Mouse (Mus musculus) forebrain, embryonic 12.5 days (tissue): ENCODE data around the gene Stk39. TPM values are rescaled to one million over a fixed set of nuclear protein-coding genes. Genes with fewer than 3 reads are reported as not detected.

Experiments
- ATAC-seq: fragments of 200-750 bp; cut with Nextera tagmentation; 2 replicates; pipeline ENCODE4 v1.8.0; 2017; ENCODE audit warnings: moderate TSS enrichment; ENCODE audit not compliant: low FRiP score
- H3K27ac ChIP-seq: fragments of 300-500 bp; sonication (generic); 2 replicates; pipeline ENCODE4 v1.5.1; 2016; ENCODE audit warnings: mild to moderate bottlenecking
- H3K27me3 ChIP-seq: fragments of 300-500 bp; sonication (generic); 2 replicates; pipeline ENCODE4 v1.6.1; 2016; ENCODE audit warnings: mild to moderate bottlenecking
- H3K36me3 ChIP-seq: fragments of 300-500 bp; sonication (generic); replicated peaks from 2 replicates; pipeline ENCODE4 v1.6.1; 2016; ENCODE audit warnings: mild to moderate bottlenecking
- H3K4me1 ChIP-seq: fragments of 300-500 bp; sonication (generic); 2 replicates; pipeline ENCODE4 v1.6.1; 2016
- H3K4me2 ChIP-seq: fragments of 300-500 bp; sonication (generic); 2 replicates; pipeline ENCODE4 v1.6.1; 2016; ENCODE audit warnings: mild to moderate bottlenecking, moderate library complexity
- H3K4me3 ChIP-seq: fragments of 300-500 bp; sonication (generic); replicated peaks from 2 replicates; pipeline ENCODE4 v1.5.1; 2016; ENCODE audit warnings: mild to moderate bottlenecking
- H3K9ac ChIP-seq: fragments of 300-500 bp; sonication (generic); 2 replicates; pipeline ENCODE4 v1.6.1; 2016; ENCODE audit warnings: mild to moderate bottlenecking
- H3K9me3 ChIP-seq: fragments of 300-500 bp; sonication (generic); 2 replicates; pipeline ENCODE4 v1.6.1; 2016
- WGBS: fragments of 180-500 bp; shearing (Covaris S2); methylation state at CpG from one replicate; pipeline ENCODE4 v1.1.7; 2016; 5-methylcytosine and 5-hydroxymethylcytosine counted together
- polyA plus RNA-seq: library from polyadenylated mRNA; unstranded; fragments of >200 nt; fragmentation: Nextera tagmentation; extraction: Ambion mirVana; gene quantifications from 2 replicates; pipeline ENCODE4 v1.2.1, GENCODE M21; 2016

Stk39 gene
- polyA plus RNA-seq, 1 experiment from 2014 or later, result 43.6 TPM

GRCm38 (mm10) chr2:68432834-68433233, 39.2 kb downstream of the Stk39 start:
- Histone ChIP-seq H3K9me3 (no peaks in the 10 kb centered on the region), H3K9ac (no peak overlapping the region), H3K27me3 (no peaks in the 10 kb centered on the region), H3K4me1 (peaks cover 33% of the 10 kb centered on the region), H3K4me2 (no peak overlapping the region), H3K4me3 (no peak overlapping the region), H3K36me3 (no peaks in the 10 kb centered on the region), H3K27ac (no peak overlapping the region; the same call in 1 of the 2 replicates)
- 69% methylated on average over 4 of the region's 4 CpGs for WGBS
- ATAC-seq, result no peak

- Histone ChIP-seq H3K4me1 (peaks cover 30% of the 10 kb centered on the region), H3K36me3 (no peaks in the 10 kb centered on the region), H3K4me3 (no peak overlapping the region), H3K27ac (no peak overlapping the region), H3K27me3 (no peaks in the 10 kb centered on the region), H3K4me2 (no peak overlapping the region), H3K9ac (no peak overlapping the region), H3K9me3 (no peaks in the 10 kb centered on the region)
- WGBS, result 88% methylated on average over 14 of the region's 14 CpGs
- no peak for ATAC-seq
Observed at GRCm38 (mm10) chr2:68431024-68431962, 40.8 kb downstream of the Stk39 start.

- H3K36me3 ChIP-seq, result no peaks in the 10 kb centered on the region
- no peaks in the 10 kb centered on the region for H3K27me3 ChIP-seq
- no peak overlapping the region for H3K27ac ChIP-seq
- H3K4me3 ChIP-seq, result no peak overlapping the region
- H3K4me2 ChIP-seq, result no peak overlapping the region
- no peaks in the 10 kb centered on the region for H3K9me3 ChIP-seq
- WGBS, result 88% methylated on average over 5 of the region's 5 CpGs
- ATAC-seq, result no peak
- H3K4me1 ChIP-seq, result peaks cover 23% of the 10 kb centered on the region
- H3K9ac ChIP-seq, result no peak overlapping the region
Observed at GRCm38 (mm10) chr2:68430493-68430892, 41.6 kb downstream of the Stk39 start.

- WGBS, result 91% methylated on average over 4 of the region's 4 CpGs
- Histone ChIP-seq H3K4me2 (no peak overlapping the region), H3K4me1 (peaks cover 15% of the 10 kb centered on the region), H3K9ac (no peak overlapping the region), H3K4me3 (no peak overlapping the region), H3K27ac (no peak overlapping the region), H3K27me3 (no peaks in the 10 kb centered on the region), H3K9me3 (no peaks in the 10 kb centered on the region), H3K36me3 (no peaks in the 10 kb centered on the region)
- ATAC-seq, result no peak
Observed at GRCm38 (mm10) chr2:68429436-68429835, 42.6 kb downstream of the Stk39 start.

GRCm38 (mm10) chr2:68426977-68427577, 45.0 kb downstream of the Stk39 start:
- 0 out of 2 replicates have a peak, but pooled peaks cover 7% of the 10 kb centered on the region for H3K4me1 ChIP-seq
- no peak overlapping the region for H3K9ac ChIP-seq
- ATAC-seq, result no peak
- no peak overlapping the region for H3K4me3 ChIP-seq
- no peak overlapping the region for H3K27ac ChIP-seq
- 84% methylated on average over 5 of the region's 5 CpGs for WGBS
- H3K4me2 ChIP-seq, result no peak overlapping the region
- no peaks in the 10 kb centered on the region for H3K9me3 ChIP-seq
- no peaks in the 10 kb centered on the region for H3K27me3 ChIP-seq
- no peaks in the 10 kb centered on the region for H3K36me3 ChIP-seq

- no peaks in the 10 kb centered on the region for H3K36me3 ChIP-seq
- ATAC-seq, result no peak
- 93% methylated on average over 4 of the region's 4 CpGs for WGBS
- H3K4me2 ChIP-seq, result no peak overlapping the region
- no peak overlapping the region for H3K4me3 ChIP-seq
- H3K9ac ChIP-seq, result no peak overlapping the region
- no peak overlapping the region for H3K27ac ChIP-seq
- no peaks in the 10 kb centered on the region for H3K27me3 ChIP-seq
- 0 out of 2 replicates have a peak, but pooled peaks cover 7% of the 10 kb centered on the region for H3K4me1 ChIP-seq
- no peaks in the 10 kb centered on the region for H3K9me3 ChIP-seq
Observed at GRCm38 (mm10) chr2:68426074-68426473, 46.0 kb downstream of the Stk39 start.

- 92% methylated on average over 6 of the region's 6 CpGs for WGBS
- Histone ChIP-seq H3K9me3 (no peaks in the 10 kb centered on the region), H3K27me3 (no peaks in the 10 kb centered on the region), H3K4me2 (no peak overlapping the region), H3K27ac (no peak overlapping the region), H3K4me1 (0 out of 2 replicates have a peak, but pooled peaks cover 7% of the 10 kb centered on the region), H3K9ac (no peak overlapping the region), H3K4me3 (no peak overlapping the region), H3K36me3 (no peaks in the 10 kb centered on the region; the same call in 1 of the 2 replicates)
- ATAC-seq, result no peak
Observed at GRCm38 (mm10) chr2:68421002-68421401, 51.1 kb downstream of the Stk39 start.

GRCm38 (mm10) chr2:68420223-68420622, 51.8 kb downstream of the Stk39 start:
- no peaks in the 10 kb centered on the region for H3K27me3 ChIP-seq
- no peak for ATAC-seq
- no peak overlapping the region for H3K27ac ChIP-seq
- no peak overlapping the region for H3K9ac ChIP-seq
- no peaks in the 10 kb centered on the region; the same call in 1 of the 2 replicates for H3K36me3 ChIP-seq
- H3K9me3 ChIP-seq, result no peaks in the 10 kb centered on the region
- no peak overlapping the region for H3K4me2 ChIP-seq
- 92% methylated on average over 6 of the region's 6 CpGs for WGBS
- H3K4me1 ChIP-seq, result 0 out of 2 replicates have a peak, but pooled peaks cover 5% of the 10 kb centered on the region
- H3K4me3 ChIP-seq, result no peak overlapping the region

- 93% methylated on average over 7 of the region's 7 CpGs for WGBS
- H3K27ac ChIP-seq, result no peak overlapping the region
- ATAC-seq, result no peak
- H3K36me3 ChIP-seq, result no peaks in the 10 kb centered on the region; the same call in 1 of the 2 replicates
- H3K27me3 ChIP-seq, result no peaks in the 10 kb centered on the region
- 0 out of 2 replicates have a peak, but pooled peaks cover 5% of the 10 kb centered on the region for H3K4me1 ChIP-seq
- H3K9me3 ChIP-seq, result no peaks in the 10 kb centered on the region
- no peak overlapping the region for H3K4me3 ChIP-seq
- H3K4me2 ChIP-seq, result no peak overlapping the region
- H3K9ac ChIP-seq, result no peak overlapping the region
Observed at GRCm38 (mm10) chr2:68419746-68420145, 52.3 kb downstream of the Stk39 start.

GRCm38 (mm10) chr2:68419165-68419564, 52.9 kb downstream of the Stk39 start:
- Histone ChIP-seq H3K27me3 (no peaks in the 10 kb centered on the region), H3K36me3 (no peaks in the 10 kb centered on the region; the same call in 1 of the 2 replicates), H3K9me3 (no peaks in the 10 kb centered on the region), H3K27ac (no peak overlapping the region), H3K9ac (no peak overlapping the region), H3K4me2 (no peak overlapping the region), H3K4me1 (0 out of 2 replicates have a peak, but pooled peaks cover under 1% of the 10 kb centered on the region), H3K4me3 (no peak overlapping the region)
- no peak for ATAC-seq
- WGBS, result 94% methylated on average over 7 of the region's 7 CpGs

GRCm38 (mm10) chr2:68417081-68417480, 55.0 kb downstream of the Stk39 start:
- ATAC-seq, result no peak
- H3K36me3 ChIP-seq, result no peaks in the 10 kb centered on the region; the same call in 1 of the 2 replicates
- H3K27ac ChIP-seq, result no peak overlapping the region
- H3K4me1 ChIP-seq, result no peaks in the 10 kb centered on the region
- no peaks in the 10 kb centered on the region for H3K9me3 ChIP-seq
- whole genome bisulfite sequencing, result 96% methylated on average over 5 of the region's 5 CpGs
- H3K27me3 ChIP-seq, result no peaks in the 10 kb centered on the region
- no peak overlapping the region for H3K4me2 ChIP-seq
- H3K4me3 ChIP-seq, result no peak overlapping the region
- H3K9ac ChIP-seq, result no peak overlapping the region

GRCm38 (mm10) chr2:68415691-68416090, 56.4 kb downstream of the Stk39 start:
- Histone ChIP-seq H3K27me3 (no peaks in the 10 kb centered on the region), H3K36me3 (no peaks in the 10 kb centered on the region; the same call in 1 of the 2 replicates), H3K9me3 (no peaks in the 10 kb centered on the region), H3K4me1 (peaks cover 8% of the 10 kb centered on the region; the same call in 1 of the 2 replicates), H3K4me3 (no peak overlapping the region), H3K9ac (no peak overlapping the region), H3K4me2 (no peak overlapping the region), H3K27ac (no peak overlapping the region)
- ATAC-seq, result no peak
- 93% methylated on average over 6 of the region's 6 CpGs for whole genome bisulfite sequencing
